Mouse (Mus musculus) embryonic facial prominence, embryonic 11.5 days (tissue): ENCODE results near the gene Tnfaip3. TPM values are rescaled to one million over a fixed set of nuclear protein-coding genes. Genes with fewer than 3 reads are reported as not detected.

Experiments
- polyA plus RNA-seq: library from polyadenylated mRNA; unstranded; fragments of >200 nt; fragmentation: Nextera tagmentation; extraction: Ambion mirVana; gene quantifications from 2 replicates; pipeline ENCODE4 v1.2.1, GENCODE M21; 2014

Tnfaip3 gene
- polyA plus RNA-seq, 1 experiment from 2014 or later, result 2.2 TPM

Other genes starting within 250 kb of the Tnfaip3 start
- not detected in 2 replicates for gene Gm4922, start 228.9 kb downstream of the Tnfaip3 start, polyA plus RNA-seq
- gene Perp, start 170.6 kb downstream of the Tnfaip3 start, polyA plus RNA-seq, result 41.9 and 42.6 TPM in 2 replicates